Mouse (Mus musculus): ENCODE measurements around the gene Olfr111.
"Not testable (repeated sequence)": the region's sequence is repeated elsewhere in the genome, so short reads cannot be mapped to it uniquely, and the experiment has no call there.

Gene Olfr111

DNA sequence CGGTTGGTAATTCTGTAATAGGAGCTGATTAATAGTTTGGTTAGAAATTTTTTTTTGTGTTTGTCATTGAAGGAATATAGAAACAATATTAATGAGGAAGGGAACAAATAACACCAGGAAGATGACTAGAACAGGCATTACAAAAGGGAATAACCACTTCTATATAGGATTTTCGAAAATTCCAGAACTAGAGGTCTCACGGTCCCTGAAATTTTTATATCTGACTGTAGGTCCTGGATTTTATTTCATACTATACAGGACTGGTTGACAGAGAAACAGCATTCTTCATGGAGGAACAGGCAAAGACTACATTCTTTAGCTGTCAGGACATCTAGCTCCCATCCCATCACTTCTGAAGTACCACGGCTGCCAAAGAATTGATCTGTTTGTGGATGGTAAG lies at the start of gene Olfr111:
Olfr111 (plus strand) TSS at position 301 of the 400 bp plus-strand sequence.
- DNase-seq (ENCODE audit: low spot score in 2 of 2) = no peak

DNA sequence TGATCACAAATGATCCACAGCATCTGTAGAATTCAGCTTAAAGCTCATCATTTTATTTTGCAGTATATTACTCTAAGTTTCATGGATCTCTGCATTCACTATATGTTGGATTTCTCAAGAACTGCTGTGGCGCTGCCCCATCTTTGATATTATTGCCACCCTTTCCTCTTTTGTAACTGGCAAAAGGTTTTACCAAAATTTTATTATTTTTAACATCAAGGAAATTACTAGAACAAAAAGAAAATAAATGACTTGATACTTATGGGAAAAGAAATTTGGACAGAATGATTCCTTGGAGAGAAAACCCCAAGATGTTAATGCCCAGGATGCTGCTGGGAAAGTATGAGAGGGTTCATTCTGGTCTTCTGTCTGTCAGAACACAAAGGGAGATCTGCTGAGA lies 49.2 kb upstream of the Olfr111 start, which contains the start of gene Olfr109:
Olfr109 (plus strand) TSS at position 301 of the 400 bp plus-strand sequence.
- no peak for DNase-seq (ENCODE audit: low spot score in 2 of 2)

DNA sequence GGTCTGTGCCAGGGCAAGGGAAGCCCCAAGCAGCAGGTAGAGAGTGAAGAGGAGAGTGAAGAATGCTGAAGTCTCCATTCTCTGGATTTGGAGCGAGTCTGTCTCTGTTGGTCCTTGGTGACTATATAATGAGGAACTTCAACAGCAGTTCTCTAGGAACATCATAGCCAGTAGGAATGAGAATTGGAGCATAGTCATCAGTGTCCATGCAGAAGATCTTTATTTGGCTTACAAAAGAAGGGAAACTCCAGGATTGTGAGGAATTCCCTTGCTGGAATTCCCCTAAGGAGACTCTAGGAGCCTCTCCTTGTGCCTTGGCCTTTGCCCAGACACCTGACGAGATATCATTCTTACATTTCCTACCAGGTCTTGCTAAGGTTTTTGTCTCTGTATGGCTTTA lies 24.4 kb upstream of the Olfr111 start, which contains the start of gene H2-M2:
H2-M2 (minus strand) TSS at position 101 of the 400 bp plus-strand sequence.
- no peak for DNase-seq (ENCODE audit: low spot score in 2 of 2)

DNA sequence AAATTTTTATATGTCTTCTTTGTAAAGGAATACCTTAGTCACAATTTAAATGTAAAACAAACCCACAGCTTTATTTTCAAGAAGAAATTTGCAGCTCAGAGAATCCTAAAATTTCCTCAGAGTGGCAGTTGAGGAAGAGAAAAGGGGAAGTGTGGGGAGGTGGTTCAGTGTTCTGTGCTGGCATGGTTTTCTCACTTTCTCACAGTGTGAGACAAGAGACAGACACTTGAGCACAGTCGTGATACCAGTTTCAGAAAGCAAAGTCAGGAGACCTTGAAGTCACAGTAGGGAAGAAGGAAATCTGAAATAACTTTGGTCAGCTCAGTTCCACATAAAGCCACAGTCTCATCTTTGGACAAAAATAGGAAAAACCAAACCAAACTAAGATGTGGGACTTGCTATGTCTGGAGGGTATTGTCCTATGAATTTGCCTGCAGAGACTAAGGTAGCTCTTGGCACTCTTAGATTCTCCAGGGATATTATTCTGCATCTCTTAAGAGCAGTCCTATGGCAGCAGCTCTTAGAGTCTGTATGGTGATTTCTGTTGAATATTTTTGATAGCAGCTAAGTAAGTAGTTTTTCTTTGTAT lies 15.8 kb upstream of the Olfr111 start, which contains the start of gene Olfr110:
Olfr110 (plus strand) TSS at position 539 of the 589 bp plus-strand sequence.
- peak in 1 of 2 experiments; percentile 10 for DNase-seq (ENCODE audit: low spot score in 2 of 2)

DNA sequence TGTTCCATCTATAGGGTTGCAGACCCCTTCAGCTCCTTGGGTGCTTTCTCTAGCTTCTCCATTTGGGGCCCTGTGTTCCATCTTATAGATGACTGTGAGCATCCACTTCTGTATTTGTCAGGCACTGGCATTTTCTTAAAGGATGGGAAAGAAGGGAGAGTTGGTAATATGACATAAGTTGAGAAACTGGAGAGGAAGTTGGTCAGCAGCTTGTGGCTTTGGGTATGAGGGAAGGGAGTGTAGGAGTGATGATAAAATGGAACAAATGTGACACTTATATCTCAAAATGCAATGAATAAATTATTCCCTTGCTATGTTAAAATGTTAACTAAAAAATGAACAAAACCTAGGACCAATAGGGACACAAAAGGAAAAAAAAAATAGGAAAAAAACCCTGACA lies 16.8 kb downstream of the Olfr111 start:
- DNase-seq (ENCODE audit: low spot score in 2 of 2) = peak in 1 of 2 experiments; percentile 8

DNA sequence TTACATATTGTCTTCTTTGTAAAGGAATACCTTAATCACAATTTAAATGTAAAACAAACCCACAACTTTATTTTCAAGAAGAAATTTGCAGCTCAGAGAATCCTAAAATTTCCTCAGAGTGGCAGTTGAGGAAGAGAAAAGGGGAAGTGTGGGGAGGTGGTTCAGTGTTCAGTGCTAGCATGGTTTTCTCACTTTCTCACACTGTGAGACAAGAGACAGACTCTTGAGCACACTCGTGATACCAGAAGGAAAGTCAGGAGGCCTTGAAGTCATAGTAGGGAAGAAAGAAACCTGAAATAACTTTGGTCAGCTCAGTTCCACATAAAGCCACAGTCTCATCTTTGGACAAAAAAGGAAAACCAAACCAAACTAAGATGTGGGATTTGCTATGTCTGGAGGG lies 17.6 kb downstream of the Olfr111 start:
- DNase-seq (ENCODE audit: low spot score in 2 of 2) = not testable (repeated sequence)

DNA sequence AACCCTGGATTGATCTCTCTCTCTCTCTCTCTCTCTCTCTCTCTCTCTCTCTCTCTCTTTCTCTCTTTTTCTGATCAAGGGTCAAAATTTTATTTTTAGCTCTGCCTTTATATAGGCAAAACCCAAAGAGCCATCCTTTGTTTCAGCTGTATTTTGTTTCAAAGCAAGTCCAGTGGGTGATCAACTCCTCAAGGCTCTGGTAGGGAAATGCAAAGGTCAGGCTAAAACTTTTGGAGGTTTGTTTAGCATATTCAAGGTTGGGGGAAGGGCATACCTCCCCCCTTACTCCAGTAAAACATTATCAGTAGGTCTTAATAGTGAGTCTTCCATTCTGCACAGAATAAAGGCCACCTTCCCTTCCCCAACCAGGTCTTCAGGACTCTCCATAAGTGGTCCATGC lies 27.3 kb downstream of the Olfr111 start:
- DNase-seq (ENCODE audit: low spot score in 2 of 2) = no peak

GRCm38 (mm10) chr17:37538416-37538815 lies 30.6 kb downstream of the Olfr111 start:
- DNase-seq (ENCODE audit: low spot score in 2 of 2) = peak in 1 of 2 experiments; percentile 1

DNA sequence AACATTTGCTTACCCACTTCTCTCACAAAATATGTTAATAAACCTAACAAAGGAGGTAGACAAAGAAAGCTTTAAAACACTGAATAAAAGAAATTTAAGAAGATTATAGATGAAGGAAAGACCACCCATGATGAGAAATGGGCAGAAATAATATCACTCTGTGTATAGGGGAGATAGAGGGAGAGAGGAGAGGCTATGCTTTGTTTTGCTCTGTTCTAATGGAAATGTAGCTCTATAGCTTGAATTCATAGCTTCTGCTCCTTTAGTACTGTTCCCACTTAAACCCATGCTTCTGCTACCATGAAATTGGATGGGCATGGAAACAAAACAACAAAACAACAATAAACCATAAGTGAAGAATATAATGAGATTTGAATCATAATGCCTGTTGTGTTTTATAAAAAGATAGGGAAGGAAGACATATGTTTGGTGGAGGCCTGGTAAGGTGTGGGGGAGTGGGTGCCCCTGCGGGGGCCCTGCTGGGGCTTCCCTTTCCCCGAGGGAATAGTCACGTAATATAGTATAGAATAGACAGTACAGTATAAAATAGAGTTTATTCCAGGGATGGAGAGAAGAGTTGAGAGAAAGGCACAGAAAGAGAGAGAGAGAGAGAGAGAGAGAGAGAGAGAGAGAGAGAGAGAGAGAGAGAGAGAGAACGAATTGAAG lies 33.8 kb downstream of the Olfr111 start:
- no peak for DNase-seq (ENCODE audit: low spot score in 2 of 2)

DNA sequence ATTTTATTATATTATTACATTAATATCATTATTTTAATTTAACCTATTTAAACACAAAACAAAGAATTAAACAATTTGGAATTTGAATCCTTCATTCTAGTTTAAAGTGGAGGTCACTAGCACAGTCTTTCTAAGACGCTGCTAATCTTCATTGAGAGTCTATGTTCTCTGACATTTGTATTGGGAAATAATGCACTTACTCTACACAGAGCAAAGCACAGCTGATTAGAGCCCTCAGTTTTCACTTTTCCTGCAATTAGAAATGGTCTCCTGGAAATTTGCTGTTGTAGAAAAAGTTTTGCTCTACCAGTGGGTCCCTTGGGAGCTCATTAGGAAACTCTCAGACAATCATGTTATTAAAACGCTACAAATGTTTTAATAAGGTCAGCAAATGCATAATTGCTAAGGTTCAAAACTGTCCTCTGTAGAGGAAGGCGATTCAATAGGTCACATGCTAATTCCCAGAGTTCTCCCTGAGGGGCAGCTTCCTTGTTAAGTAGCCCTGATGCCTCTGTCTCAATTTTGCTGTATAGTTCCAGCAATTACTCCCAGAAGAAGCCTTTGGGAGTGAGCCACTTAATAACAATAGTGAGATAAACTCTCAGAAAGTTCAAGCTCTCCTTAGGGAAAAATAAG lies 36.1 kb downstream of the Olfr111 start:
- no peak for DNase-seq (ENCODE audit: low spot score in 2 of 2)

DNA sequence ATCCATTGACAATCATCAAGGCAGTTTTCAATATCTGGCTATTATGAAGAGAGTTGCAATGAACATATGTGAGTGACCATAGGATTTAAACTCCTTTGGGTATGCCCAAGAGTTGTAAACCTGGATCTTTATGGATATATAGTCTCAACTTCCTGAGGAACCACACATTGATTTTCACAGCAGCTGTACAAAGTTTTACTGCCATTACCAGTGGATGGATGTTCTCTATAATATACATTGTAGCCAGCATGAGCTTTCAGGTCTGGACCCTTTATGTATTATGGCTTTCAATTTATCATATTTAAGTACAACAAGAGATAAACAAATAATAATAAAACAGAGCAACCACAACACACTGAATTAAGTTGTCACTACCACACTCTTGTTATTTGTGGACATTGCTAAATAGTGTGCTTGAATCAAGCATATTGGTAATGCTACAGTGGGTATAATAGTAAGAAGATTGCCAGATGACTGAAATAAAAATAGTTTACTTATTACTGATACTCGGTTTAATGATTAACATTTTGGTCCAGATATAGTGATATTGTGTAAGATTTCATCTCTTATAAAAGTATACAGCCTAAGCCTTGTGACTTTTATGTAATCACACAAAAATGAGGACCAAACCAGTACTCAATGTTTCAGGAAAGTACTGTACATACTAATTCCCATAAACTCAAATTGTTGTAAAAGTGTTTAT lies 51.2 kb downstream of the Olfr111 start:
- no peak for DNase-seq (ENCODE audit: low spot score in 2 of 2)

DNA sequence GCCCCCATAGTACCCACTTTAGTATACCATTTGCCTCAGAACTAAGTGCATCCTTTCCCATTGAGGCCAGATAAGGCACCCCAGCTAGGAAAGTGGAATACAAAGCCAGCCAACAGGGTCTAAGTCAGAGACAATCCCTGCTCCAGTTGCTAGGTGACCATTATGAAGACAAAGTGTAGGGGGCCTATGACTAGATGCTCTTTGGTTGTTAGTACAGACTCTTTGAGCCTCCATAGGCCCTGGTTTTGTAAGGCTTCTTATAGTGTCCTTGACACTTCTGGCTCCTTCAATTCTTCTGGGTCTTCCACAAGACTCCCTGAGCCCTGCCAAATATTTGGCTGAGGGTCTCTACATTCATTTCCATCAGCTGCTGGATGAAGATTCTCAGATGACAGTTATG lies 61.5 kb downstream of the Olfr111 start, which contains the start of gene Olfr112:
Olfr112 (minus strand) TSS at position 101 of the 400 bp plus-strand sequence.
- DNase-seq (ENCODE audit: low spot score in 2 of 2) = no peak

DNA sequence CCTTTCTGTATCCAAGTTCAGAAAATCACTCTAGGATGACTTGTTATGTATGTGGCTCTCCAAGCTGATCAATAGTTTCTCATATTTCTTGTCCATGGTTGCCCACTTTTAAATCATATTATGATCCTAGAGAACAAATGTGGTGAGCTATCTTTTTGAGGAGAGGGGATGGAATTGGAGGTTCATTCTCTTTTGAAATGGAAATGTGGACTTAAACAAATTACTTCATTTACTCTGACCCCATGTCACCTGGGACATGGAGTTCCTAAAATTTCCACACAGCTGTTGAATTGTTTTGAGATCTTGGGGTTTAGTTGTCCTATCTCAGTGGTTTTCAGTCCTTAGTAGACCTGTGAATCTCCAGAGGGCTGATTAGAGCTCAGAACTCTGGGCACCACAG lies 69.7 kb downstream of the Olfr111 start, which contains the start of gene Olfr113:
Olfr113 (minus strand) TSS at position 101 of the 400 bp plus-strand sequence.
- DNase-seq (ENCODE audit: low spot score in 2 of 2) = no peak
